Mouse (Mus musculus): Measurements from ENCODE around the gene Furin. TPM values are rescaled to one million over a fixed set of nuclear protein-coding genes. Genes with fewer than 3 reads are reported as not detected.

Gene Furin
- total RNA-seq, 4 experiments from 2014 or later: 153 to 192 (median 166) TPM

DNA sequence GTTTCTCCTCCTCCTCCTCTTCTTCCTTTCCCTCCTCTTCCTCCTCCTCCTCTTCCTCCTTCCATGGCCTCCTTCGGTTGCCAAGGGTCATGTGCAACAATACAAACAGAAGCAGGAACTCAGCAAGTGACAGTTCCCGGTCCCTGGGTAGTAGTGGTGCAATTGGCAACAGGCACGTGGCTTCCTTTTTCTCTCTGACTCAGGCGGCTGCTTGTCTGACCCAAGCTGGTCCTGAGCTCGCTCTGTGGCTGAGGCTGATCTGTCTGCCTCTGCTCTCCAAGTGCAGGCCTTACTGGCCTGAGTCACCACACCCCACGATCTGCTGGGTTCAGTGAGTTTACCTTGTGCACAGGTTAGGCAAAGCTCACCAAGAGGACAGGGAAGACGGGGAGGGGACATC lies 21.1 kb upstream of the Furin start:
- no peak for DNase-seq

DNA sequence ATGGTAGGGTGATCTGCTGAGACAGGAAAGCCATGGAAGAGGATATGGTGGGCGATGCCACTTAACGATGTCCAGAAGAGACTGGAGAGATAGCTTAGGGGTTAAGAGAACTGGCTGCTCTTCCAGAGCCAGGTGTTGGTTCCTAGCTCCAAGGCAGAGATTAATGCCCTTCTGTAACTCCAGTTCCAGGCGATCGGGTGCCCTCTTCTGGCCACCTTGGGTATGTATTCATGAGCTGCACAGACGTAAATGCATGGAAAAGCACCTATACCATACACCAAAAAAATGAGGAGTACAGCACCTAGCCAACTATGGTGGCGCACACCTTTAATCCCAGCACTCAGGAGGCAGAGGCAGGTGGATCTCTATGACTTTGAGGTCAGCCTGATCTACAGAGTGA lies 19.5 kb upstream of the Furin start:
- no peak for DNase-seq

DNA sequence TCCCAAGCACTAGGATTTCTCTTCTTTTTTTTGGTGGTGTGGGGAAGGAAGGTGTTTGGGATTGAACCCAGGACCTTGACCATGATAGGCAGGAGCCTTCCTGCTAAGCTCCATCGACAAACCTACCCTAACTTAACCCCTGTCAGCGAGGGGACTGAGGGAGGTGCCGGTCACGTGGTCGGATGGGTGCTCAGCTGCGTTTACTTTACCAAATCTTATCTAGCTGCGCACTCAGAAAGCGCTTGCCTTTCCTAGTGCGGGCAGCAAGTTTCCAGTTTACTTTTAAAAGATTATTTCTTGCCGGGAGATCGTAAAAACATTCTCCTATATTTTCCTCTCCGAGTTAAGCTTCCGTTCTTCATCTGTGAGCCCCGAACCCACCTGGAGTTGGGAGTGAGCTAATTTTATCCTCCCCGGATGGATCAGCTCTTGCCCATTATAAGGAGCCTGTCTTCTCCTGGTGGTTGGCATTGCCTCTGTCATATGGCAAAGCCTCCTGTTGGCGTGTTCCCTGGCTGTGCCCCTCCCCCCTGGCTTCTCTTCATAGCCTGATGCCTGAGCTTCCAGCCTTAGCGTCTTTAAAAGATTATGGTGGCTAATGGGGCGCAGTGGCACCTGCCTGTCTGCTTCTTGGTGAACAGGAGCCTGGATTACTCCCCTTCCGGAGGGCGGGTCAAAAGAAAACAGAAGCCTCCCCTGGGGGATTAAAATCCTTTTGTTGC lies 17.7 kb upstream of the Furin start:
- no peak for DNase-seq

DNA sequence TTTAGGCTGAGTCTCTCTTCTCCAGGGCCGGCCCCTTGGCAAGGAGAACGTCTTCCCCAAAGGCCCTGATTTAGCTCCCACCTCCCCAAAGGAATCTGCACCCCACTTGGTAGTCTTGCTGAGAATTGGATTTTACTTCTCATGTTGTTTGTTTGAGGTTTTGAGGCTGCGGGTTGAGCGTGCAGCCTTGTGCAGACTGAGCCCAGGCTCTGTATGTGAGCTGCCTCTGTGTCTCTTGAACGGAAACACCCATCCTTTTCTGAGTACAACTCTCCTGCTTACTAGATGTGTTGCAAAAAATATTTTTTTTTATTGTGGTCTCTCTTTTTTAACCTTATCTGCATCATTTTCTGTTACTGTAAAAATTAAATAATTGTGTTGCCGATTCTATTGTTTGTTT lies 16.3 kb upstream of the Furin start:
- DNase-seq: no peak

DNA sequence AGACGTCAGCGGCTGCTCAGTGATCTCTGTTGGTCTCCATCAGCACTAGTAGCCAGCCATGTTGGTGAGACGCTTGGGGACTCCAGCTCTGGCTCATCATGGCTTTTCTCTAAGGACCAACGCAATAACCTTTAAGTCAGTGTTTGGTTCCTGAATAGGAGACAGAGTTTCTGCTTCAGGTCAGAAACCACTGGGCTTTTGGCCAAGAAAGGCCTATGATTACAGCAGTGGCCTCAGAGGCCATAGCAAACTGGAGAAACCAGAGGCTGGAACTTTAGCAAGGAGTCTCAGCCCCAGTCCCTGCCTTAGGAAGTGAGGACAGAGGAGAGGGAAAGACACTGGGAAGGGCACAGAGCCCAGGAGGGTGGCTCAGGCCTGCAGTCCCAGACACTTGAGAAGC lies 15.3 kb upstream of the Furin start:
- DNase-seq: no peak

DNA sequence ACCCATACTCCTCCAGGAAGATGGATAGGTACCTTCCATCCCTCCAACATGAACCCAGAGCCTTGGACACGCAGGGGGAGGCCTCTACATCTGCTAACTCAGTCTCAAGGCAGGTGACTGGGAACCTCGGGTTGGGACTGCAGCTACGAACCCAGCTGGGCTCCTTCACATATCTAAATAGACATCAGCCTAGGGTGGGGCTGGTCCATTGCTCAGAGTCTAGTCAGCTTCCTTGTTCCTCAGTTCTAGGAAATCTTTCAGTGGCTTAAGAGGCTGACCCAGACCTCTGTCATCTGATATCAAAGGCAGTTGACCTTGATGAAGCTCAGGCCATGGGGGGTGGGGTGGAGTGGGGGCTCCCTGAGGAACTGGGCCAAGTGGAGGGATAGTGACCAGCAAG lies 14.0 kb upstream of the Furin start:
- DNase-seq: no peak

DNA sequence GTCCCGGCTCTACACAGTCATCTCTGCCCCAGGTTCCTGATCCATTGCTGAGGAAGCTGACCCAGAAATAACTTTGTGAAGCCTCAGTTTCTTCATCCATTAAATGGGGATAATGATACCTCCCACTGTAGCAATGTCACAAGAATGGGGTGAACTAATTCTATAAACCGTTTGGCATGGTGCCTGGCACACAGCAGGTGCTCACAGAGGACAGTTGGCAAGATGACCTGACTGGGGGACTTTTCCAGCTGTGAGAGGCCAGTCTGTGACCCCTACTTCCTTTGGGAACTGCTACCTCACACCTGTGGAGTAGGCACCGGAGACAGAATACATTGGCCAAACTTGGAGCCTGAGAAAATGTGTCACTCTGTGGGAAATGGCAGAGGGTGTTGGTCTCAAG lies 12.8 kb upstream of the Furin start:
- no peak for DNase-seq

DNA sequence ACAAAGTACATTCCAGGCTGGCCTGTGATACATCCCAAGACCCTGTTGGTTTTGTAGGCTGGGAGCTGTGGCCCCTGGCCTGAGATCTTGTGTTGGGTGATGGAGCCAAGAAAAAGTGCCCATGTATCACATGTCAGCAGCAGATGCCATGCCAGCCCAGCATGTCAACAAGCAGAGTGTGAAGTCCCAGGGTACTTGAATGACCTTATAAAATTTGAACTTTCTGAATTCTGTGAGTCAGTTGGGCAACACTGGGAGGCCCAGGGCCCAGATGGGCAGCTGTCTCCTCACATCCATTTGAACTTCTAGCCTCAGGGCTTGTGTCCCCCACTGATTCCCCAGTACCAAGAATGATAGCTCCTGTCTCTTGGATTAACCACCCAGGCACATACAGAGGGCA lies 12.4 kb upstream of the Furin start:
- DNase-seq: no peak

DNA sequence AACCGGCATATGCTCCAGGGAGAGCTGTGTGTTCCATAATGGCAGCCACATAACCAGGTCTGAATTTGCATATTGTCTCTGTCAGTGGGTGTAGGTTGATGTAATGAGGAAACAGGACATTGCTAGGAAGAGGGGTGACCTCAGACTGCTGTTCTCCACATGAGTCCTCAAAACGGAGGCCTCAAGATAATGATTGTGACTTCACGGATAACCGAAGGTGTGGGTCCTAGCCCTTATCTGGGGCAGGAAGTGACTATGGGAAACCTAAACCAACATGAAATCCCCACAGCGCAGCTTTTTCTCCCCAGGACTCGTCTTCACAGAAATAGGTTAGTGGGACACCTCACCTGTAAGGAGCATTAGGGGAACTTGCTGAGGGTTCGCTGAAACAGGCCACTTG lies 11.7 kb upstream of the Furin start:
- no peak for DNase-seq

DNA sequence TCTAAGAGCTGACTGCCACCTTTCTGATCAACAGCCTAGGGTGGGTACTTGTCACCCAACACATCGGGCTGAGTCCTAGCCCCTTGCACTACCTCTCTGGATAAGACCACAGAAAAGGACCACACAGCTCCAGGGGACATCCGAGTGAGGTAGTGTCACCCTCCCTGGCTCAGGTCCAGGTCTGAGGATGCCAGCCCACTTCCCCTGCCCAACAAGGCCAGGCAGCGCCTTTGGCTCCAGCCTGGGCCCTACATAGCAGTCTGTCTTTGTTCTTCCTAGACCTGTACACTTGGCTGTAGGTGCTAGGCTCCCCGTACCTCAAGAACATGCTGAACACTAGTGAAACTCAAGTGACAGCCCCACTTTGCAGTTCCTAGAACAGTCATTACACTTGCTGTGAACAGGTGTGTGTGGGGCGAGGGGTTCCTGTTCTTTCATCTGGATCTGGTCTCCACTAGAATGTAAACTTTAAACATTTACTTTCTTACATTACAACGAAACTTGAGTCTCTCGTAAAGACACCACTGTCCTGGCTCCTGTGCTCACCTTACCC lies 9.1 kb upstream of the Furin start:
- no peak for DNase-seq

DNA sequence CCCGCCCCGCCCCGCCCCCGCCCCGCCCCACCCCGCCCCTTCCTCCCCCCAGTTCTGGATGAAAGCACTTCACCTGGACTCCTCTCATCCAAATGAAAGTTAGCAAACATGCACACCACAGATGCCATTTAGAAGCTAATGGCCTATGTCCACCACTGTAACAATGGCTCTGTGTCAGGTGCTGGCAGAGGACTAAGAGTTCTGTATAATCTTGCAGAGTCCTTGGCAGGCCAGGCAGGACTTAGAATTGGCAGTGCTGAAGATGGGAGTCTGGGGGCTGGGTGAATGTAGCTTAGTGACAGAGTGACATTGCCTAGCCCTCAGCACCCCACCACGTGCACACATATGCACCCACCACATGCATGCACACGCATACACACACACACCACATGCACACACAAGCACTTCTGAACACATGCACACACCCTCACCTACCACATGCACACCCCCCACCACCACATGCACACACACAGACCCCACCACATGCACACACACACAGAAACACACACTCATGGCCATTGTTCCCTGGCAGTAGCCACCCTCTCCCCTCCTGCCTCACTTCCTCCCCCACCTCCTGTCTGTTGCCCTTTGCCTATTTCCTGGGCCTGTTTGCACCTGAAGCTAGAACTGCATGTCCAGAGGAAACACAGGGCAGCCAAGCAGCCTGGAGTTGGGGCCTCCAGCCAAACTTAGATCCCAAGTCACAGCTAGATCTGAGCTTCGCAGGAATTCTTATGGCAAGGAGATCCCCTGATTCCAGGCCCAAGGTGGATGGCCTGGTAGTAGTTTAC lies 8.5 kb upstream of the Furin start:
- DNase-seq: no peak

DNA sequence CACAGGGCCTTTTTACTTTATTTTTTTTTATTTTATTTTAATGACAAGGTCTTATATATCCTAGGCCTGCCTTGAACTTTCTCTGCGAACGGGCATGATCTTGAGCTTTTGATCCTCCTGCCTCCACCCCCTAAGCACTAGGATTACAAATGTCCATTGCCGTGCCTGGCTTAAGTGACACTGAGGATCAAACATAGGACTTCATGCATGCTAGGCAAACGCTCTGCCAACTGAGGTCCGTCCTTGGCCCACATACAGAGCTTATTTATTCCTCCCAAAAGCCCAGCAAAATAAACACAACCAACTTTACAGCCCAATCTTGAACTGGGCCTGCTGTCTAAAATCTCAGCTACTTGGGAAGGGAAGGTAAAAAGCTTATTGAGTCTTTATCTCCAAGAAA lies 7.5 kb upstream of the Furin start:
- DNase-seq: no peak

DNA sequence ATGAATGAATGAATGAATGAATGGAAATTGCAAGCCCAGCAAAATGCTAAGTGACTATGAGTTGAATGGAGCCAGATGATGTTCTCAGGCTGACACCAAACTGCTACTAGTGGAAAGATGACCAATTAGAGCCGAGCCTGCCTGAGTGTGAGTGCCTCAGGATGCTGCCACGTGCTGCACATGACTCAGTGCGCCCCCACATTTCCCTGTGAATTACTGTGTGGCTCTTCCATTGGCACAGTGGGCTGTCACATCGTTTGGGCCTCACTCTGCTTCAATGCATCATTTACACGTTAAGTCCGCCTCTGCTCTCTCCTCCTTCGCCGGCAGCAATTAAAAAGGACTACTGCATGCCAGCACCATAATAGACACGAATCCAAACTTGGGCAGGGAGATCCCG lies 7.0 kb upstream of the Furin start:
- DNase-seq: no peak

DNA sequence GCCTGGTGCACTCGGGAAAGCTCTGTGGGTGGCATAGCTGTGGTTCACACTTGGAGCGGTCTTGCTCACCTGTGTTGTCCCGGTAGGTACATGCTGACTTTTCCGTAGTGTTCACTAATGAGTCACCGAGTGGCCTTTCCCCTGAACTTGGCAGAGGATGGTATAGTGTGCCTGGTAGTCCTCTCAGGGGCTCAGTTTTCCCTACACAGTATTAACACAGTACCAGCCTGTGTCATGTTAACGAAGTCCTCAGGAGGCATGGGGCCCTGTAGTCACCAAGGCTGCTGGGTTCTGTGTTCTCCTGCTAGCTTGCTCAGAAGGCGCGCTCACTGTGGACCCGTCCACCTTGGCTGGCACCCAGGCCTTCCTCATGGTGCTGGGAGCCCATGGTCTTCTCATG lies 5.1 kb upstream of the Furin start:
- no peak for DNase-seq

DNA sequence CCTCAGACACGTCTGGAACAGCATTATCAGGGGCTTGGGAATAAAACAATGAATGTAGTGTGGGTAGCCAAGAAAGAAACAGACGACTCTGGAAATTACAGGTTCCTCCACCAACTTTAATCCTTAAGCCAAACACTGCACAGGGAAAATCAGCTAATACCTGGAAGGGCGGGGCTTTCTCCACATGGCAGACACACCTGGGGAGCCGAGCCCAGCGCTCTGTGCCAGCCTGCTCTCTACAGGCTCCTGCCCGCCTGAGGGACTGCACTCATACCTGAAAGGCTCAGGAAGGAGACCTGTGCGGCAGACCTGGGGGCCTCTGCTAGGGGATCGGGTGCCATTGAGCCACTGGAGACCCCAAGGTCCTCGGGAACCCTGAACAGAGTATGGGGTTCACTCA lies 2.5 kb upstream of the Furin start:
- no peak for DNase-seq

DNA sequence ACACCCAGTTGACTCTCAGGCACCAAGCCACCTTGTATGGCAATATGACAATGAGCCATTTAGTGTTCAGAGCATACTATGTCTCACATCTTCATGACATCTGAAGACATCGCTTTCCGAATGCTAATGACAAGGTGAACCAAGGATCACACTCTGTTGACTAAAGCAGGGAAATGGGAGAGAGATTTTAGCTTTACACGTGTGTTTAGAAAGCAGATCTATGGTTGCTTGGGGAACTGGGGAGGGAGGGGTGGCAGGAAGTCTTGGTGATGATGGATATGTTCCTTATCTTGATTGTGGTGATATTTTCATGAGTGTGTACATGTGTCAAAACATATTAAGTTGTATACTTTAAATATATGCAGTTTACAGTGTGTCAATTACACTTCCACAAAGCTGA lies 950 bp upstream of the Furin start:
- DNase-seq: no peak

DNA sequence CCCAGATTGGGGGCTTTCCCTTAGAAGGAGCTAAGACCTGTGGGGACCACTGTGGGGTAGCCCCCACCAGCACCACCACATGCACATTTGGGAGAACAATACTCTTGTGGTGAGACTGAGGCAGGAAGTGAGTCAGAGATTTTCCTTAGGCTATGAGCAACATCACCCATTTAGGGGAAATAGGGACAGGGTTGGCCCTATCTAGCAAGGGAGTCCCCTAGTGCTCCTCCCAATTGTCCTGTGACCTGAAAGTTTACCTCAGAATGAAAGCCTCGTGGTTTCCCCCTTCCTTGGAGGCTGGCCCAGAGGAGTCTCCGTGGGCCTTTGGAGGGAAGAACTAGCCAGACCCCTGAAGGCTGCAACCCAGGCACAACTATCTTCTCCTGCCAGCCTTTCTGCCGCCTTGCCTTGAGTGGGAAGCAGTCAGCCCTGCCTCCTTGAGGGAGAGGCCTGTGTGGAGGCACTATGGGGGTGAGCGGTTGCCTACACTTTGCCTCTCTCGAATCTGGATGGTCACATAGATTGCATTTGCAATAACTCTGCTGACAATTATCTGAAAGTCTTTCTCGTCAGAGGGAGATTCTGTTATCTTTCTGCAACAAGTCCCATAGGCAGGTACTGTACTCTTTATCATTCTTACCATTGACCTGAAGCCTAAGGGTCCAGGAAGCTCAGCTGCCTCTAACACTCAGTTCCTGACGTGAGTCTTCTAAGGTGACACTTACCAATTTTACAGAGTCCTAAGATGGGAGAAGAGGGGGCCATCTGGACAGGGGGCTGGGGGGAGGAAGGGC lies 938 bp downstream of the Furin start:
- no peak for DNase-seq

DNA sequence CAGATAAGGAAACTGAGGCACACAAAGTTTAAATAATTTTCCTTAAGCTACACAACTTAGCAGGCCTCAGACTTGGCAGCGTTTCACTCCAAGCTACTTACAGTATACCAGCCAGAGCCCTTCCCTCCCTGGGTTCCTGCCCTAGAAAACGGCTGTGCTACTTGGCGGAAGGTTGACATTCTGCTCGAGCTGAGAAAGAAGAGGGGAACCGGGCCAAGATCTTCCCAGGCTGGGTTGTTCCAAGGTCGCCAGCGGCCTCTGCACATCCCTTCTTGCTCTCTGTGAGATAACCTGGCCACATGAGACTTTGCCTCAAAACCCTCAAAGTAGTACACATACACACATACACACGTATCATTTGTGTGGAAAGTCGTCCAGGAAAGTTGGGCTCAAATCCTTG lies 1.7 kb downstream of the Furin start:
- peak; percentile 79 for DNase-seq

DNA sequence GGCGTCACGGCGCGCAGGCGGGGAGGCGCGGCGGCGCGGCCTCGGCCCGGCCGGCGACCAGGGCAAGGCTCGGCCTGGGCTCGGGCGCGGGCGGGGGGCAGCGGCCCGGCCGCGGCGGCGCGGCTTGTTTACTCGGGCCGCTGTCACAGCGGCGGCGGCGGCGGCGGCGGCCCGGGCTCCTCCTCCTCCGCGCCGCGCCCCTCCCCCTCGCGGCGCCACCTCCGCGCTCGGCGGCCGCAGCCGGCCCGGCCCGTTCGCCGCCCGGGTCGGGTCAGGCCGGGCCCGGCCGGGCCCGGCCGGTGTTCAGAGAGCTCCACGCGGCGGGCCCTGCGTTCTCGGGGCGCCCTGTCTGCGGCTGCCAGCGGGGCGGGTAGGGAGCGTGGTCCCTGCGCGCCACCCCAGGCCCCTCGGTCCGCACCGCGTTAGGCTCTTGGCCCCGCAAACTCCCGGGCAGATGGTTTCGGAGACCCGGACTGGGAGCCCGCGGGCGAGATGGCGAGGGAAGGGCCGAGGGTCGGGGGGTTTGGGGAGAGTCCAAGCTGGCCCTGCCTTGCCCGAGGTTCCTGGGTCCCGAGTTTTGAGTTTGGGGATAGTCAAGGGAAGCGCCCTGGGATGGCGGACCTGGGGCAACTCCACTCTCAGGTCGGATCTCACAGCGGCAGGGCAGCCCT lies 2.5 kb downstream of the Furin start:
- no peak for DNase-seq

DNA sequence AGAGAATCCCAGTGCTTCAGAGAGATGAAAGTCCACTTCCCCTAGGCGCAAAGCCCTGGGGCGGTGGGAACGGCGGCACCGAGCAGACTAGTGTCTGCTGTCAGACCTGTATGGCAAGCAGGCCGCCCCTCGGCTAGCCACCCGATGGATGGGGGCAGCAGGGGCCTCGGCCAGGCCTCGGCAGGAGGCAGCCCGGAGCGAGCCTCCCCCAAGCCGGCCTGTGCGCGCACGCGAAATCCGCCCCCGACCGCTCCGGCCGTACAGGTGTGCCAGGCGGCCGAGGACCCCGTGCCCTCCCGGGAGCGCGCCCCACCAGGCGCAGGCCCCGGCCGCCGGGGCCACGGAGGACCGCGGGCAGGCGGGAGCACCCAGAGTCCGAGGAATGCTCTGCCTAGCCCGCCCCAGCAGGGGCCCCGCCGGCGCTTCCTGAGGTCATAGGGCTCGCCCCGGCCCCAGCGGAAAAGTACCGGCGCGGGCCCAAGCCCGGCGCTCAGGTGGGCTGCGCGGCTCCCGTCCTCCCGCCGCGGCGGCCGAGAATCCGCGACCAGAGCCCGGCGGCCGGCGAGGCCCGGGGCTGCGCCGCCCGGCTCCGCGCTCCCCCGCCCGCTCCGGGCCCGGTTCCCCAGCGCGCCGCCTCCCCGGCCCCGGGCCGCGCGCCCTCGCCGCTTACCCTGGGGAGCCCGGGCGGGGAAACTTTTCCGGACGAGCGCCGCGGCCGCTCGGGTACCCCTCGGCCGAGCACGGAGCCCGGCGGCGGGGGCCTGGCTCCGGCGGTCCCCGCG lies 3.2 kb downstream of the Furin start:
- no peak for DNase-seq

DNA sequence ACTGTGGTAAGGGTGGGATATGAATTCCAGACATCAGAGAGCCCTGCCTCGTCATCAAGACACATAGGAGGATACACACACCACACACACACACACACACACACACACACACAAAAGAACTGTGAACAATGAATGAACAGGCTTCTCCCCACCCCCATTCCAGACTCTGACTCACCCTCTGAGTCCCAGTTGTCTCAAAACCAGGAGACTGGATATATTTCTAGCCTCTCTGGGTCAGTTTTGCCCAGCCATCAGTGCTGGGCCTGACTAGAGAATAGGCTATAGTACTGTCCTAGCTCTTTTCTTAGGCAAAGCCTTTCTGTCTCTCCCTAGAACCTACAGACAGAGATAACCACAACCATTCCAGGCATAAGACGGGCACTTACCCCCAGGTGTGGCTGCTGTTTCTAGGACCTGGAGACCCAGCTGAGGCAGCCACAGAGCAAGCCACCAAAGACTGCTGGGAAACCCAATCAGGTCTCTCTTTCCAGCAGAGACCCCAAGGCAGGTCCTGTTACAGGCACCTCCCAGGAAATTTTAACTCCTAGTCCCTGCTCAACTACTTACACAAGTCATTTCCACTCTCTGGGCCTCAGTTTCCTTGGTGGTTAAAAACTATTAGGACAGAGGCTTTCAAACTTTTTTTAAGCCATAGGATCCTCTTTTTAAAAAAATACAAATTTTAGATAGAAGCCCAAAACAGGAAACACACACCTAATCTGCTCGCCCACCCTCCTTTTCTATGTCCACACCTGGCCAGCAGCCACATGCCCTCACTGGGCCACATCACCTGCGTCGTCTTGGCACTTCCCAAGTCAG lies 4.0 kb downstream of the Furin start:
- DNase-seq: no peak

Measured in adrenal gland, adult 8-10 months (tissue).